Mouse (Mus musculus): ENCODE data around the gene Krt83. TPM values are rescaled to one million over a fixed set of nuclear protein-coding genes. Genes with fewer than 3 reads are reported as not detected.

Krt83 gene
- polyA plus RNA-seq, 1 experiment from 2014 or later, result 0.26 TPM

DNA sequence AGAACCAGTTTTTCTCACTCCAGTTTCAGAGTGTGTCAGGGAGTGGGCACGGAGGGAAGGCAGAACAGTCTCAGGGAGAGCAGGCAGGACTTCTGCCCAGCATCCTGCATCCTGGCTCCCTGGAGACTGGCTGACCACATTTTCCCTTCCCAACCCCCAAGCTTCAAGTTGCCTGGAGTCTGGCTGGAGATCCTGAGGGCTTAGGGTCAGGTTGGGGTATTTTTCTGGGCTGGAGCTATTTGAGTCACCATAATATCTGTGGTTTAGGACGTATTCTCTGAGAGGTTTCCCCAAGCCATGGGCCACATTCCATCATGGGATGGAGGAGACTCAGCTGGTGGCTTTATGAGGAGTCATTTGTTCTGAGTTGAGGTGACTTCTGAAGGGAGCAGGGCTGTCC lies 36.0 kb downstream of the Krt83 start:
- H3K27me3 ChIP-seq (ENCODE audit: control insufficient read depth, insufficient read depth, low read depth, low read length), result no peaks in the 10 kb centered on the region
- no peak for ATAC-seq (ENCODE audit: low read depth)
- no peak overlapping the region for H3K9ac ChIP-seq (ENCODE audit: low read depth, low read length)
- H3K9me3 ChIP-seq (replicated peaks; ENCODE audit: control insufficient read depth, low read length), result no peaks in the 10 kb centered on the region
- 64% methylated on average over 2 of the region's 2 CpGs for WGBS (ENCODE audit: insufficient replicate concordance)
- H3K4me2 ChIP-seq (ENCODE audit: low read depth, low read length), result no peak overlapping the region
- no peaks in the 10 kb centered on the region for H3K36me3 ChIP-seq (ENCODE audit: control insufficient read depth, insufficient read depth)
- H3K27ac ChIP-seq (ENCODE audit: low read length), result no peak overlapping the region
- H3K4me3 ChIP-seq (ENCODE audit: low read depth, low read length), result no peak overlapping the region
- H3K4me1 ChIP-seq (ENCODE audit: control insufficient read depth, low read depth, low read length), result no peaks in the 10 kb centered on the region

DNA sequence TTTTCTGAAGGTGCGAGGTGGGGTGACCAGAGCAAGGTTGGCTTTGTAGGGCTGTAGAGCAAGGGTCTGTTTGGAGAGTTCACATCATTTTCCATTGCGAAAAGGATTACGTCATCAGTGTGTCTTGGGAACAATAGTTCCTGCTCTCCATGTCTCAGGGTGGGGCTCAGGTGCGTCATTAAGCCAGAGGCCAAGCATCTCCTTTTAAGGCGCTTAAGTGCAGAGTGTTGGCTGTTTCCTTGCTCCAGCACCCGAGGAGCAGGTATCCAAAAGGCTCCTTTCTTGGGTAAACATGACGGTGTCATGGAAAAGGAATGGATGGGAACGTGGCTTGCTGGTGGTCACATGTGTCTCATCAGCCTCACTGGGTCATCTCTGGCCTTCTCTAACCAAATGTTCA lies 36.5 kb downstream of the Krt83 start:
- Histone ChIP-seq H3K9me3 (replicated peaks; ENCODE audit: control insufficient read depth, low read length) (no peaks in the 10 kb centered on the region), H3K27me3 (ENCODE audit: control insufficient read depth, insufficient read depth, low read depth, low read length) (no peaks in the 10 kb centered on the region), H3K36me3 (ENCODE audit: control insufficient read depth, insufficient read depth) (no peaks in the 10 kb centered on the region), H3K4me2 (ENCODE audit: low read depth, low read length) (no peak overlapping the region), H3K4me3 (ENCODE audit: low read depth, low read length) (no peak overlapping the region), H3K4me1 (ENCODE audit: control insufficient read depth, low read depth, low read length) (no peaks in the 10 kb centered on the region), H3K9ac (ENCODE audit: low read depth, low read length) (no peak overlapping the region), H3K27ac (ENCODE audit: low read length) (no peak overlapping the region)
- ATAC-seq (ENCODE audit: low read depth), result no peak
- WGBS (ENCODE audit: insufficient replicate concordance), result 62% methylated on average over 8 of the region's 8 CpGs

DNA sequence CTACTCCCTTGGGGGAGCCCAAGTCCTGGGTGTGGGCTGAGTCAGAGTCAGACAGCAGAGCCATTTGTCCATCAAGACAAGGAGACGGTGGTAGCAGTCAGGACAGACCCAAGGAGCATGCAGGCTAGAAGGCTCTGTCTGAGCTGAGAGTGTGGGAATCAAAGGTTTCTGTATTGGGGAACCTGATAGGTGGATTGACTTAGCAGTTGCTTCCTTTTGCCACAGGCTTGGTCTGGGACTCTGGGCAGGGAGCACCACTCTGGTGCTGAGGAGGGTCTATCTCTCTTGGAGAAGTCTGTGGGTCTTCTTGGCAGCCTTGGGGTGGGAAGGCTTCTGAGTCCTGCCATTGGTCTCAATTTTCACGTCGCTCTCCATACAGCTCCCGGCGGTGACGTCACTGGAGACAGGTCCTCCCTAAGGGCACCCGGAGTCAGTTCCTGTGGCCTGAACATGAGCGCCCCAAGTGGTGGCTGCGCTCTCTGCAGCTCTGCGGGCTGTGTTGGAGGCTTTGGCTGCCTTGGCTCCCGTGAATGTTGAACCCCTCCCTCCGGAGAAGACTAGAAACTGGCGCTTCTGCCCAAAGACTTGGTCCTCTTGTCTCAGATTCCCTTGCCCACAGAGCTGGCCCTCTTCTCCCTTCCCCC lies 38.1 kb downstream of the Krt83 start:
- no peak overlapping the region for H3K9ac ChIP-seq (ENCODE audit: low read depth, low read length)
- H3K4me3 ChIP-seq (ENCODE audit: low read depth, low read length), result no peak overlapping the region
- no peaks in the 10 kb centered on the region for H3K4me1 ChIP-seq (ENCODE audit: control insufficient read depth, low read depth, low read length)
- no peaks in the 10 kb centered on the region for H3K27me3 ChIP-seq (ENCODE audit: control insufficient read depth, insufficient read depth, low read depth, low read length)
- H3K4me2 ChIP-seq (ENCODE audit: low read depth, low read length), result no peak overlapping the region
- H3K36me3 ChIP-seq (ENCODE audit: control insufficient read depth, insufficient read depth), result no peaks in the 10 kb centered on the region
- H3K27ac ChIP-seq (ENCODE audit: low read length), result no peak overlapping the region
- 0 out of 2 replicates have a peak, but pooled peaks have one; percentile 39 for ATAC-seq (ENCODE audit: low read depth)
- H3K9me3 ChIP-seq (replicated peaks; ENCODE audit: control insufficient read depth, low read length), result no peaks in the 10 kb centered on the region
- WGBS (ENCODE audit: insufficient replicate concordance), result 8% methylated on average over 13 of the region's 13 CpGs

DNA sequence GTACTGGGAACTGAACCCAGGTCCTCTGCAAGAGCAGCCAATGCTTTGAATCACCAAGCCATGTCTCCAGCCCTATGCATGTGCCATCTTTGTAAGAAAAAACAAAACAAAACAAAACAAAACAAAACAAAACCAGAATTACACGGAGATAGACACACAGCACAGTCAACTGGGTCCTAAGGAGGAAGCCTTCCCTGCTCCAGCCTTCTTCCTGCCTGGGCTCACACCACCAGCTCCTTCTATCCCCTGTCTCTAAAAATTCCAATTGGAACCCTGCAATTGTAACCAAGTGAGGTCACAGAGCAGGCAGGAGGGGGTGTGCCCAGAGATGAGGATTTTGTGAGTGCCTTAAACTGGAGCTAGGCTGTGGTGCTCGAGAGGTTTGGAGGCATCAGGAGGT lies 43.9 kb downstream of the Krt83 start, which contains the start of gene Krt88:
Gene Krt88, plus strand, starts transcription at position 301 of the 400 bp plus-strand sequence.
- no peaks in the 10 kb centered on the region for H3K27me3 ChIP-seq (ENCODE audit: control insufficient read depth, insufficient read depth, low read depth, low read length)
- no peak within 1 kb of the TSS for H3K27ac ChIP-seq (ENCODE audit: low read length)
- no peak within 1 kb of the TSS for H3K4me2 ChIP-seq (ENCODE audit: low read depth, low read length)
- no peaks in the 10 kb centered on the region for H3K9me3 ChIP-seq (replicated peaks; ENCODE audit: control insufficient read depth, low read length)
- no peak within 1 kb of the TSS for H3K4me3 ChIP-seq (ENCODE audit: low read depth, low read length)
- H3K4me1 ChIP-seq (ENCODE audit: control insufficient read depth, low read depth, low read length), result no peaks in the 10 kb centered on the region
- 42% methylated on average over 2 of the region's 2 CpGs for WGBS (ENCODE audit: insufficient replicate concordance)
- H3K36me3 ChIP-seq (ENCODE audit: control insufficient read depth, insufficient read depth), result no peaks in the 10 kb centered on the region
- no peak within 1 kb of the TSS for H3K9ac ChIP-seq (ENCODE audit: low read depth, low read length)
- no peak for ATAC-seq (ENCODE audit: low read depth)

DNA sequence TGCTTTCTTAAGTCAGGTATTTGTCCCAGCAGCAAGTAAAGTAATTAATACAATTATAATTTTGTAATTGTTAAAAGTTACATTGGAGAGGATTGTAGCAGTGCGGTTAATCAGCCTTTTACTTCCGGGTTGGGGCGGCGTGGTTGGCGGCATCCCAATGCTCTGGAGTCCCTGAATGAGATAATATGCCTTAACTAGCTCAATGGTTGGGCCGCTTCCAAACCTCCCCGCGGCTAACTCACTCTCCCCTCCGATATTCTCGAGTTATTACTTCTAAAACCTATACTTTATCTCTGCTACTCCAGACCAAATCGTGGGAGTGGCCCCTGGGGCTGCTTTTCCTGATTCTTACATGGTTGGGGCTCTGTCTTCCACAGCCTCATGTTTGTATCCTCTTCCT lies 44.7 kb downstream of the Krt83 start:
- 55% methylated on average over 11 of the region's 11 CpGs for WGBS (ENCODE audit: insufficient replicate concordance)
- no peak overlapping the region for H3K4me2 ChIP-seq (ENCODE audit: low read depth, low read length)
- H3K9me3 ChIP-seq (replicated peaks; ENCODE audit: control insufficient read depth, low read length), result no peaks in the 10 kb centered on the region
- no peak for ATAC-seq (ENCODE audit: low read depth)
- no peaks in the 10 kb centered on the region for H3K4me1 ChIP-seq (ENCODE audit: control insufficient read depth, low read depth, low read length)
- H3K27ac ChIP-seq (ENCODE audit: low read length), result no peak overlapping the region
- no peaks in the 10 kb centered on the region for H3K36me3 ChIP-seq (ENCODE audit: control insufficient read depth, insufficient read depth)
- no peaks in the 10 kb centered on the region for H3K27me3 ChIP-seq (ENCODE audit: control insufficient read depth, insufficient read depth, low read depth, low read length)
- no peak overlapping the region for H3K4me3 ChIP-seq (ENCODE audit: low read depth, low read length)
- H3K9ac ChIP-seq (ENCODE audit: low read depth, low read length), result no peak overlapping the region

DNA sequence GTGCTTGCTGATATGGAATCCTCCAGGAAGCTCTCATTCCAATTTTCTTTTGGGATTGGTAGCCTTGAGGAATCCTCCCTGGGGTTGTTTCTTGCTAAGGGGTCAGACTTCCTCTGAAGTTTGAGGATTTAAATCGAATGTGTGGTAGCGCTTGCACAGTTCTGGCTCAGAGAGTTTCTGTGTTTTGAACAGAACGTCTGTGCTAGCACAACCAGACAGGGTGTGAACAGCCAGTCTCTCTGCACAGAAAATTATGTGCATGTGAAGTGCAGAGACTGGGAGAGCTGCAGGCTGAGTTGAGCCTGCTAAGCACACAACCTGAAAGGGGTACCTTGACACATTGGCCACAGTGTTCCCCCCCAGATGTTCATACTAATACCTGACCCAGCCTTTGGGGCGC lies 50.5 kb downstream of the Krt83 start:
- Histone ChIP-seq H3K9me3 (replicated peaks; ENCODE audit: control insufficient read depth, low read length) (no peaks in the 10 kb centered on the region), H3K4me2 (ENCODE audit: low read depth, low read length) (no peak overlapping the region), H3K4me1 (ENCODE audit: control insufficient read depth, low read depth, low read length) (no peaks in the 10 kb centered on the region), H3K36me3 (ENCODE audit: control insufficient read depth, insufficient read depth) (no peaks in the 10 kb centered on the region), H3K4me3 (ENCODE audit: low read depth, low read length) (no peak overlapping the region), H3K9ac (ENCODE audit: low read depth, low read length) (no peak overlapping the region), H3K27ac (ENCODE audit: low read length) (no peak overlapping the region), H3K27me3 (ENCODE audit: control insufficient read depth, insufficient read depth, low read depth, low read length) (peaks cover 26% of the 10 kb centered on the region)
- no peak for ATAC-seq (ENCODE audit: low read depth)
- WGBS (ENCODE audit: insufficient replicate concordance), result 59% methylated on average over 4 of the region's 4 CpGs

DNA sequence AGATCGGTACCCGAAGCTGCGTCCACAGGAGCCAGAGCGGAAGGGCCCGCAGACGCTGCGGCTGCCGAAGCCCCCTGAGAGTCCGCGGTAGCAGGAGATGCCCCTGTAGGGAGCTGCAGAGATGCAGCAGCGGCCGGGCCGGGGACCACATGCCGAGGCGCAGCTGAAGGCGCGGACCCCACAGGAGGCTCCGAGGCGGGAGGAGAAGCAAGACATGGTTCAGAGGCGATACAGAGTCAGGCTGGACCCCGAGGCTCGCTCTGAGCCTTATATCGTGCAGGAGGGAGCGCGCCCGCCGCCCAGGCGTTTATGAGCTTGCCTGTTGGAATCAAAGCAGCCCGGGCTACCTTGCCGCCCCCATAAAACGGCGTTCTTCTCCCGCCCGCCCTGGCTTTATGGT lies 52.8 kb downstream of the Krt83 start, which contains the start of gene Krt87:
Gene Krt87, minus strand, starts transcription at position 250 of the 400 bp plus-strand sequence.
- Histone ChIP-seq H3K27ac (ENCODE audit: low read length) (no peak within 1 kb of the TSS), H3K4me1 (ENCODE audit: control insufficient read depth, low read depth, low read length) (no peaks in the 10 kb centered on the region), H3K9ac (ENCODE audit: low read depth, low read length) (no peak within 1 kb of the TSS), H3K4me2 (ENCODE audit: low read depth, low read length) (no peak within 1 kb of the TSS), H3K9me3 (replicated peaks; ENCODE audit: control insufficient read depth, low read length) (no peaks in the 10 kb centered on the region), H3K36me3 (ENCODE audit: control insufficient read depth, insufficient read depth) (no peaks in the 10 kb centered on the region), H3K27me3 (ENCODE audit: control insufficient read depth, insufficient read depth, low read depth, low read length) (peaks cover 26% of the 10 kb centered on the region), H3K4me3 (ENCODE audit: low read depth, low read length) (no peak within 1 kb of the TSS)
- WGBS (ENCODE audit: insufficient replicate concordance), result 4% methylated on average over 34 of the region's 34 CpGs
- no peak for ATAC-seq (ENCODE audit: low read depth)

DNA sequence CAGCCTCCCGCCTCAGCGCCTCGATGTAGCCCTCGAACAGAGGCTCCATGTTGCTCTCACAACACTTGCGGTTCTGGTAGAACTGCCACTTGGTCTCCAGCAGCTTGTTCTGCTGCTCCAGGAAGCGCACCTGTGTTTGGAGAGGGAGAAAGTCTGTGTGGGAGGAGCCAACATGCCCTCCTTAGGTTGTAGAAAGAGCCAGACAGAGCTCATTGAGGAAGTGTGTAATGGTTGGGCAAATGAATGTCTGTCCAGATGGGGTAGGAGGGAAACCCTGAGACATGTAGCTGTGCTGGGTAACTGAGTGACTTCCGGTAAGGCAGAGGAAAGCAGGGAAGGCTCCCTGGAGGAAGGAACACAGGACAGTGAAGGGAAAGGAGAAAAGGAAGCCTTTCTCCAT lies 54.7 kb downstream of the Krt83 start:
- H3K4me1 ChIP-seq (ENCODE audit: control insufficient read depth, low read depth, low read length), result no peaks in the 10 kb centered on the region
- H3K27ac ChIP-seq (ENCODE audit: low read length), result no peak overlapping the region
- H3K9me3 ChIP-seq (replicated peaks; ENCODE audit: control insufficient read depth, low read length), result no peaks in the 10 kb centered on the region
- H3K4me2 ChIP-seq (ENCODE audit: low read depth, low read length), result no peak overlapping the region
- 73% methylated on average over 7 of the region's 7 CpGs for WGBS (ENCODE audit: insufficient replicate concordance)
- no peak overlapping the region for H3K9ac ChIP-seq (ENCODE audit: low read depth, low read length)
- ATAC-seq (ENCODE audit: low read depth), result no peak
- H3K4me3 ChIP-seq (ENCODE audit: low read depth, low read length), result no peak overlapping the region
- no peaks in the 10 kb centered on the region for H3K36me3 ChIP-seq (ENCODE audit: control insufficient read depth, insufficient read depth)
- peaks cover 26% of the 10 kb centered on the region for H3K27me3 ChIP-seq (ENCODE audit: control insufficient read depth, insufficient read depth, low read depth, low read length)

All from liver, embryonic 16.5 days (tissue).